Mouse (Mus musculus) embryonic facial prominence, embryonic 14.5 days (tissue): ENCODE data around the gene Gm11032. TPM values are rescaled to one million over a fixed set of nuclear protein-coding genes. Genes with fewer than 3 reads are reported as not detected.
"Not testable (repeated sequence)": the region's sequence is repeated elsewhere in the genome, so short reads cannot be mapped to it uniquely, and the experiment has no call there.

Experiments used
- ATAC-seq: fragments of 200-750 bp; cut with Nextera tagmentation; 2 replicates; pipeline ENCODE4 v1.8.0; 2017; ENCODE audit warnings: low read depth, moderate number of reproducible peaks, moderate TSS enrichment
- DNase-seq: peaks from one replicate; pipeline ENCODE4 v3.0.0-alpha.2; 2015; ENCODE audit warnings: low spot score
- H3K27ac ChIP-seq: fragments of 300-500 bp; sonication (generic); replicated peaks from 2 replicates; pipeline ENCODE4 v1.5.1; 2014; ENCODE audit warnings: low read depth, mild to moderate bottlenecking, low read length, moderate library complexity
- H3K27me3 ChIP-seq: fragments of 300-500 bp; sonication (generic); replicated peaks from 2 replicates; pipeline ENCODE4 v1.6.1; 2014; ENCODE audit warnings: low read length; ENCODE audit not compliant: control insufficient read depth, insufficient read depth
- H3K36me3 ChIP-seq: fragments of 300-500 bp; sonication (generic); 2 replicates; pipeline ENCODE4 v1.6.1; 2014; ENCODE audit warnings: low read length, mixed read lengths; ENCODE audit not compliant: control insufficient read depth, insufficient read depth
- H3K4me1 ChIP-seq: fragments of 300-500 bp; sonication (generic); 2 replicates; pipeline ENCODE4 v1.6.1; 2014; ENCODE audit warnings: antibody characterized with exemption, low read length; ENCODE audit not compliant: control insufficient read depth, insufficient read depth
- H3K4me2 ChIP-seq: fragments of 300-500 bp; sonication (generic); 2 replicates; pipeline ENCODE4 v1.6.1; 2014; ENCODE audit warnings: low read depth, mild to moderate bottlenecking, low read length, moderate library complexity, mixed read lengths
- H3K4me3 ChIP-seq: fragments of 300-500 bp; sonication (generic); 2 replicates; pipeline ENCODE4 v1.5.1; 2014; ENCODE audit warnings: low read depth, mild to moderate bottlenecking, low read length
- H3K9ac ChIP-seq: fragments of 300-500 bp; sonication (generic); 2 replicates; pipeline ENCODE4 v1.6.1; 2014; ENCODE audit warnings: low read depth, mild to moderate bottlenecking, low read length, moderate library complexity, mixed read lengths
- H3K9me3 ChIP-seq: fragments of 300-500 bp; sonication (generic); 2 replicates; pipeline ENCODE4 v1.6.1; 2016; ENCODE audit warnings: low read length; ENCODE audit not compliant: control insufficient read depth
- WGBS: fragments of 180-500 bp; shearing (Covaris S2); extraction: QIAGEN DNeasy Blood & Tissue Kit; methylation state at CpG from one replicate; pipeline ENCODE4 v1.1.7; 2014; 5-methylcytosine and 5-hydroxymethylcytosine counted together
- polyA plus RNA-seq: library from polyadenylated mRNA; unstranded; fragments of >200 nt; fragmentation: Nextera tagmentation; extraction: Ambion mirVana; gene quantifications from 2 replicates; pipeline ENCODE4 v1.2.1, GENCODE M21; 2014

Gene Gm11032
- not detected in 2 replicates for polyA plus RNA-seq

GRCm38 (mm10) chr11:4620017-4620485 is at the start of gene Gm11032:
TSS of gene Gm11032 (plus strand) at chr11:4620067.
- H3K4me3 ChIP-seq = no peak within 1 kb of the TSS
- H3K4me2 ChIP-seq = no peak within 1 kb of the TSS
- no peaks in the 10 kb centered on the region for H3K9me3 ChIP-seq
- H3K4me1 ChIP-seq = no peaks in the 10 kb centered on the region
- DNase-seq (no peak), ATAC-seq (no peak)
- no peaks in the 10 kb centered on the region for H3K27me3 ChIP-seq
- 75% methylated on average over 16 of the region's 16 CpGs for WGBS
- H3K36me3 ChIP-seq = no peaks in the 10 kb centered on the region
- H3K9ac ChIP-seq = no peak within 1 kb of the TSS
- no peak within 1 kb of the TSS for H3K27ac ChIP-seq

- no peaks in the 10 kb centered on the region; the same call in 1 of the 2 replicates for H3K4me1 ChIP-seq
- H3K36me3 ChIP-seq = no peaks in the 10 kb centered on the region
- no peaks in the 10 kb centered on the region for H3K27me3 ChIP-seq
- DNase-seq (peak; percentile 2), ATAC-seq (no peak)
- no peaks in the 10 kb centered on the region for H3K9me3 ChIP-seq
- no peak overlapping the region for H3K4me3 ChIP-seq
- no peak overlapping the region for H3K27ac ChIP-seq
- no peak overlapping the region for H3K4me2 ChIP-seq
- no peak overlapping the region for H3K9ac ChIP-seq
- 71% methylated on average over 4 of the region's 4 CpGs for WGBS
Measured at GRCm38 (mm10) chr11:4571491-4571901, 48.4 kb upstream of the Gm11032 start.

- H3K27ac ChIP-seq, H3K4me3 ChIP-seq, ATAC-seq, H3K4me2 ChIP-seq, DNase-seq, H3K27me3 ChIP-seq, H3K9me3 ChIP-seq, H3K4me1 ChIP-seq, H3K9ac ChIP-seq, H3K36me3 ChIP-seq: not testable (repeated sequence)
- 85% methylated on average over 2 of the region's 2 CpGs for WGBS
Measured at GRCm38 (mm10) chr11:4576090-4576732, 43.7 kb upstream of the Gm11032 start.

GRCm38 (mm10) chr11:4577079-4577478 is 42.8 kb upstream of the Gm11032 start:
- H3K4me3 ChIP-seq = no peak overlapping the region
- no peak overlapping the region for H3K9ac ChIP-seq
- H3K27me3 ChIP-seq = no peaks in the 10 kb centered on the region
- H3K4me2 ChIP-seq = no peak overlapping the region
- H3K4me1 ChIP-seq = no peaks in the 10 kb centered on the region; the same call in 1 of the 2 replicates
- H3K27ac ChIP-seq = no peak overlapping the region
- no peaks in the 10 kb centered on the region for H3K9me3 ChIP-seq
- 90% methylated on average over 2 of the region's 2 CpGs for WGBS
- no peak for DNase-seq
- no peak for ATAC-seq
- no peaks in the 10 kb centered on the region for H3K36me3 ChIP-seq

GRCm38 (mm10) chr11:4578682-4579081 is 41.2 kb upstream of the Gm11032 start:
- Histone ChIP-seq H3K9ac (no peak overlapping the region), H3K4me2 (no peak overlapping the region), H3K36me3 (no peaks in the 10 kb centered on the region), H3K9me3 (no peaks in the 10 kb centered on the region), H3K4me3 (no peak overlapping the region), H3K27ac (no peak overlapping the region), H3K4me1 (no peaks in the 10 kb centered on the region; the same call in 1 of the 2 replicates), H3K27me3 (no peaks in the 10 kb centered on the region)
- ATAC-seq = peak; percentile 70
- peak; percentile 91 for DNase-seq
- 53% methylated on average over 2 of the region's 2 CpGs for WGBS

GRCm38 (mm10) chr11:4591811-4592210 is 28.1 kb upstream of the Gm11032 start:
- Histone ChIP-seq H3K27me3 (no peaks in the 10 kb centered on the region), H3K9ac (no peak overlapping the region), H3K36me3 (0 out of 2 replicates have a peak, but pooled peaks cover 7% of the 10 kb centered on the region), H3K4me2 (no peak overlapping the region), H3K4me1 (peaks cover 22% of the 10 kb centered on the region), H3K27ac (no peak overlapping the region), H3K4me3 (no peak overlapping the region), H3K9me3 (no peaks in the 10 kb centered on the region)
- WGBS = 80% methylated on average over 4 of the region's 4 CpGs
- no peak for DNase-seq
- no peak for ATAC-seq

- H3K4me3 ChIP-seq = peak overlapping the region; percentile 98
- peaks cover 22% of the 10 kb centered on the region for H3K4me1 ChIP-seq
- ATAC-seq (no peak), DNase-seq (no peak)
- H3K36me3 ChIP-seq = no peaks in the 10 kb centered on the region
- peak overlapping the region; percentile 98 for H3K9ac ChIP-seq
- WGBS = 33% methylated on average over 5 of the region's 5 CpGs
- 0 out of 2 replicates have a peak overlapping the region, but pooled peaks have one; percentile 96 for H3K27ac ChIP-seq
- H3K4me2 ChIP-seq = peak overlapping the region; percentile 52
- no peaks in the 10 kb centered on the region for H3K27me3 ChIP-seq
- H3K9me3 ChIP-seq = no peaks in the 10 kb centered on the region
Measured at GRCm38 (mm10) chr11:4593491-4593848, 26.4 kb upstream of the Gm11032 start.

- peak overlapping the region; percentile 98 for H3K4me3 ChIP-seq
- under 1% methylated on average over 35 of the region's 45 CpGs for WGBS
- ATAC-seq = peak; percentile 87
- peak; percentile 37 for DNase-seq
- H3K9ac ChIP-seq = peak overlapping the region; percentile 98
- no peaks in the 10 kb centered on the region for H3K27me3 ChIP-seq
- no peaks in the 10 kb centered on the region for H3K9me3 ChIP-seq
- H3K36me3 ChIP-seq = no peaks in the 10 kb centered on the region
- H3K4me1 ChIP-seq = peaks cover 22% of the 10 kb centered on the region
- H3K27ac ChIP-seq = peak overlapping the region; percentile 96
- H3K4me2 ChIP-seq = peak overlapping the region; percentile 52
Measured at GRCm38 (mm10) chr11:4593849-4594607, 25.8 kb upstream of the Gm11032 start.
